Mouse (Mus musculus): ENCODE results near the gene Gm609.

The Gm609 gene

GRCm38 (mm10) chr16:45392246-45392645, 100.5 kb downstream of the Gm609 start:
- no peak for DNase-seq

DNA sequence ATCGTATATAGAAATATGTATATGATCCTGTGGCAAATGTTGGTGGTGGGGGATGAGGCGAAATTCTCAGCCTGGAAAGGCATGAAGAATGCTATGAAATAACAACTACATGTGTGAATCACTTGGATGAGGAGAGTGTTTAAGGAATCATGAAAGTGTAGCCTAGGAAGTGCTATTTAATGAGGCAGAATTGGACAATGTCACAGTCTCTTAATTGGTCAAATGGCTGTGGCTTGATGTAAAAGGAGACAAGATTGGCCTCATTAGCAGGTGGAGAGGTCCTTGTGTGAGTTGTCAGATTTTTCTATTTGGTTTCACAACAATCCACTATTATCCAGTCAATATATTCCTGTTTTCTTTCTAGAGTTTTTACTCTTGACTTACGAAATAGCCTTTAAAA, 101.1 kb downstream of the Gm609 start:
- DNase-seq, result no peak

GRCm38 (mm10) chr16:45390286-45390956, 102.3 kb downstream of the Gm609 start:
- no peak for DNase-seq

DNA sequence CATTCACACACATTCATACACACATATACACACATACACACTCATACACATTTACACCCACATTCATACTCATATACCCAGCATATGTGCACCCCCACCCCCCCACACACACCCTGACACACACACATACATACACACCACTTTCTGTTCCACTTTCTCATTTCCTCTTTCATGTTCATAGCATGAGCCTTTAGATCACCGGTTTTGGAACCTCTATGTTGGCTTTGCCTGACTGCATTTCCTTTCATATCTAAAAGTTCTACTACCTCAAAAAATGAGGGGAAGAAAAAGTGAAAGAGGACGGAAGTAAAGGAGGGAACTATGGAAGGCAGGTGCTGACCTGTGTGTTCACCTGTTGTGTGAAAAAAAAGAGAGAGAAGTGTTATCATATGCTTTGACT, 102.9 kb downstream of the Gm609 start:
- no peak for DNase-seq

- no peak for DNase-seq
Measured at GRCm38 (mm10) chr16:45389041-45389440, 103.7 kb downstream of the Gm609 start.

DNA sequence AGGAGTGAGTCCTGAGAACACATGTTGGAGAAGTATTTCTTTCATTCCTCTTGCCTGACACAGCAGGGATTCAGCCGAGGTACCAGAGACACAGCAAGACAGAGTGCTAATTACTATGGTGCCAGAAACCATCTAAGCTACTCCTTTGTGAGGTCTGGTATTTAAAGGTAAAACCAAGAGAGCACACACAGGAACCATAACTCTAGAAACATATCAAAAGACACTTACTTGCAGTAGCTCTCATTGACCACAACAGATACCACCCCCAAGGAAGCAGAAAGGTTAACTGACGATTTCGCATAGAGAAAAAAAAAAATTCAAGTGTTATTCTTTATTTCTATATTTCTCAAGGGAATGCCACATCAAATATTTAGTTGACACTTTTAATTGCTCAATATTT, 111.0 kb downstream of the Gm609 start:
- no peak for DNase-seq

GRCm38 (mm10) chr16:45378959-45379358, 113.8 kb downstream of the Gm609 start:
- no peak for DNase-seq

DNA sequence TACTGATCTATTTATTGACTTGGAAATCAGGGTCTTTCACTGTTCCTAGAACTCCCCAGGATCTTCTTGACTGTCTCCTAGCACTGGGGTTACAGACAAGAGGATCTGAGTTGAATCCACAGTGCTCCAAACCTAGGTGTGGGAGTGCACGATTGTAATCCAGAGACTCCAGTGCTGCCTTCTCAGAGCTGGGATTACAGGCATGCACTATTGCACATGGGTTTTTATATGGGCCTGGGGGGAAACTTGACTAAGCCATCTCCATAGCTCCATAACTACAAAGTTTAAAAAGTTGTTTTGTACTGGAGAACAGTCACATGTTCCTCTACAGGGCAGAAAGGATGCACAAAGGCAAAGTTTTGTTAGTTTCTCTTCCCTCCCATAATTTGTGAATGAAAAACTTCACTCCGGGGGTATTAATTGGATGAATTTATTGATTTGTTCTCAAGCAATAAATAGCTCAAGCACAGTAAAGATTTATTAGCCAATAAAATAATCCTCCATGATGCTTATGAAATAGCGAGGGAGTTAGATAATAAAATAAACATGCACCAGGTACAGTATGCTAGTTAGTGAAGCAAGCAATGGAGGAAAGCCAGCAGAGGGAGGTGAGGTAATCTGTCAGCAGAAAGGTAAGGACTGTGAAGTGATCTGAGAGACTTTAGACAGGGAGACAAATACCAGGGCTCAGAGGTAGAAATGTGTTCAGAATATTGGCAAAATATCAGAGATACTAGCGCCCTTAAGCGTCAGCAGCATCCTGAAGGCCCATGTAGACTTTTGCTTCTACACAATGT, 114.4 kb downstream of the Gm609 start:
- DNase-seq, result no peak

DNA sequence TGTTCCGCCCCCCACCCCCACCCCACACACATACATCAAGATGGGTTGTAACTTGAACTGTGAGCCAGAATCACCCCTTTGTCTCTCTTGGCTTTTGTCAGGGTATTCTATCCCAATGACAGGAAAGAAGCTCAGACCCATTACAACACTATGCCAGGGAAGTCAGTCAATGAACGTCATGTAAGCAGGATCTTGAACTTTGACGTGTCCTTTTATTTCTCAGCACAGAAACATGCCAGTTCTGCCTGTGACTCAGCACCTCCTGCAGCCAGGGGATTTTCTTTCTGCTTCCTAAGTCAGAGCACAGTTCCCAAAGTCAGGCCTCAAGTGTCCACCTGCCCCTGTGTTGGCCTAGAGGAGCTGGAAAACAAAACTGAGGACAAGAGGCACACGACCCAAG, 115.4 kb downstream of the Gm609 start:
- no peak for DNase-seq

- no peak for DNase-seq
Measured at GRCm38 (mm10) chr16:45376812-45377211, 116.0 kb downstream of the Gm609 start.

DNA sequence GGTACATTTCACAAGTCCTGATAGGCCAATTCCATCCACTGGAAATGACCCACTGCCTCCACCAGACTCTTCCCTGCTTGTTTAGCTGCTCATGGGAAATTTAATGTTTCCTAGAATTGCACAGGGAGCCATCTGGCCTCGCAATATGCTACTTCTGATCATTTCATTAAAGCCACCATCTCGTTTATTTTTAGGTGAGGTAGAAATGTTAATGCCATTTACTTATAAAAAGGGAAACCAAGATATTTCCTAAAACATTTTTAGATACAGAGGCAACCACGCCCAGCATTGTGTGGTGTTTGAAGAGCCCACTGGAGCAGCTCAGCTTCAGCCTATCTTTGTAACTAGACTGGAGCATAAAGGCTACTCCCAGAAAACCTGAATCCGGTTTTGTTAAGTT, 116.5 kb downstream of the Gm609 start:
- no peak for DNase-seq

DNA sequence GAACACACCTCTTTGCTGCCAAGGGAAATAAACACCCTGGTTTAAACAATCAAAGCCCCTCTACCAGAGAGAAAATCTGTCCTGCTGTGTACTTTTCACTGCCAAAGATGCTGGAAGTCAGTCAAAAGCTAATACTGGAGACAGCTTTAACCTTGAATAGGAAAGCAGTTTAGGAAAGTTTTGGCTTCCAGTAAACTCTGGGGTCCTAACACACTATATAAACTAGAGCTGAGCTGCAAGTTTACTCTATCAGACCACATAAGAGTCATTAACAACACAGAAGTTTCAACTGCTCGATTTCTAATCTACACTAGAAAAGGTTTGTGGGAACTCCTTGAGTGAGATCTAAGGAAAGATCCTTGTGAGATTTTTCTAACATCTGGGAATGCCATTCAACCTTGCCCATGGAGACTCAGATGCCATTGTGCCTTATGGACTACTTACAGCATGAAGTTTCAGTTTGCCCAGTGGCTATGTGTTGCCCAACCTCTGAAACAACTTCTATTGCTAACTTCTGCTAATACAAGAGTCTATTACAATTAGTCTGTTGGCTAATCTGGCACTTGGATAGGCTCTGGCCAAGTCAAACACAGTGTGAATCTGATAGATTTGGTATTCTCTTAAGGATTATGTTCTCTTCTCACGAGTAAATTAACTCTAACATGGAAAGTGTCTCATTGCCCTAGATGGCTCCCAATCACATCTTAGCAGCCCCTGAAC, 117.1 kb downstream of the Gm609 start:
- DNase-seq, result no peak

DNA sequence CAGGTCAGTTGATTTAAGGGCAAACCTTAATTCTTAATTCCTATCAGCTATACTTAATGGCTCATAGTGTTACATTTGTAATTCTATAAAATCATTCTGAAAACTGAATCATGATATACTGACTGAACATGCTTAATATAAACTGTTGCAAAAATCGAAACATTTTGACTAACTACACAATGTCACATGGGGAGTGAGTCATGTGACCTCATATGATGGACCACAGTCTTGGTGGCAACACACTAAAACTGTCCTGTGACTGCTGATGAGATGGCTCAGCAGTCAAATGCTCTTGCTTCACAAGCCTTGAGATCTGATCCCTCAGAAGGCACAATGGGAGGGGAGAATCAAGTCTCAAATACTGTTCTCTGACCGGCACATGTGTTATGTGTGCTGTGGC, 118.7 kb downstream of the Gm609 start:
- DNase-seq, result no peak

- no peak for DNase-seq
Measured at GRCm38 (mm10) chr16:45371076-45371475, 121.7 kb downstream of the Gm609 start.

GRCm38 (mm10) chr16:45369285-45369965, 123.3 kb downstream of the Gm609 start:
- DNase-seq, result no peak

- DNase-seq, result no peak
Measured at GRCm38 (mm10) chr16:45366111-45366510, 126.7 kb downstream of the Gm609 start.

- DNase-seq, result no peak
Measured at GRCm38 (mm10) chr16:45365353-45365752, 127.4 kb downstream of the Gm609 start.

DNA sequence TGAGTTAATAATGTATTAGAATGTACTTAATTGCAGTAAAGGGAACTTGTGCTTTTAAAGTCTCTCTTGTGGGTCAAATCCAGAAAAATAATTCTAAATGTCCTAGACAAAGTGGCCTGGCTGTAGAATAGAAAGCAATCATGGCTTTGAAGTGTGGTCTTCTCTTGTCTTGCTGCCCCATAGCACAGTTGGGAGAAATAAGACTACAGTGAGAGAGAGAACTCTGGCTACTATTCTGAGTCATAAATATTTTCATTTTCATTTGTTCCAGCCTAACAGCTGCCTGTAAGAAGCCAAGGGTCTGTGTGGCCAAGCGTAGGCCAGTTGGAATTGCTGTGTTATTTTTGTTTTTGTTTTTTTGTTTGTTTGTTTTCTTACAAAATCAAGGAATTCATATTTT, 128.1 kb downstream of the Gm609 start:
- no peak for DNase-seq

DNA sequence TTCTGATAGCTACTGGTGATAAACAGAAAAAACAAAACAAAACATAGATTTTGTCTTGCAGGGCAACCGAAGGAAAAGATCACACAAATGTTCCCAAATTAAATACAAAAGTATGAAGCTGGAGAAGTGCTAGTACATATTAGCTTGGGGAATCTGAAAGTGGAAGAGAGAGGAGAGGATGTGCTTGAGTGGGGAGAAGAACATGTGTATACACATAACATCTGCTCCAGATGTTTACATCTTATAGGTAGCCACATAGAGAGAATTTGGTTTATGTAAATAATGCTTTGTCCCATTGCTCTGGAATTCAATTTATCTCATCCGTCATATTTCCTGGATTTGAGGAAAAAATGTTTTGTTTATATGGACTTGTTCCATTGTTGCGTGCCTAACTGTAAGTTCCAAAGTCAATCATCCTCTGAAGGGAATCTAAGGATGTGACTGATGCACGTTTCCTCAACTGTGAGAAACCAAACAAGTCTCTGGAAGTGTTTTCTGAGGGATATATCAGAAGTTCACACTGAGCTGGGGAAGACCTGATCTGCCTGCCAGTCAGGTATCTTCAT, 129.2 kb downstream of the Gm609 start:
- no peak for DNase-seq
